Mouse (Mus musculus) spleen, adult 2 months (tissue): ENCODE data around the gene Tssk1. TPM values are rescaled to one million over a fixed set of nuclear protein-coding genes. Genes with fewer than 3 reads are reported as not detected.

Experiments
- DNase-seq, 2 experiments: peaks; one replicate each; pipeline versions ENCODE4 v3.0.0 to v3.0.0-alpha.2; 2012 to 2021; ENCODE audit warnings: low spot score in 2 of 2, low read depth in 1 of 2
- H3K27ac ChIP-seq: fragments of 200-500 bp; 2 replicates; pipeline ENCODE4 v1.5.1; 2012; ENCODE audit warnings: low read length, inconsistent platforms; ENCODE audit not compliant: insufficient read depth
- H3K27me3 ChIP-seq: fragments of 200-500 bp; 2 replicates; pipeline ENCODE4 v1.6.1; 2012; ENCODE audit warnings: mild to moderate bottlenecking, moderate library complexity, low read length, inconsistent platforms; ENCODE audit not compliant: control insufficient read depth, insufficient read depth
- H3K36me3 ChIP-seq: fragments of 200-500 bp; 2 replicates; pipeline ENCODE4 v1.6.1; 2012; ENCODE audit warnings: mild to moderate bottlenecking, low read length, inconsistent platforms; ENCODE audit not compliant: control insufficient read depth, insufficient read depth
- H3K4me1 ChIP-seq: fragments of 200-500 bp; 2 replicates; pipeline ENCODE4 v1.6.1; 2011; ENCODE audit warnings: inconsistent platforms; ENCODE audit not compliant: control insufficient read depth, insufficient read depth, insufficient read length
- H3K4me3 ChIP-seq: fragments of 200-500 bp; 2 replicates; pipeline ENCODE4 v1.5.1; 2011; ENCODE audit warnings: mild to moderate bottlenecking, inconsistent platforms; ENCODE audit not compliant: insufficient read depth, insufficient read length; ENCODE audit errors: extremely low read depth
- CTCF ChIP-seq: fragments of 200-500 bp; IDR thresholded peaks from 2 replicates; pipeline ENCODE4 v1.5.1; 2011; ENCODE audit warnings: mild to moderate bottlenecking, inconsistent platforms; ENCODE audit not compliant: insufficient read depth, insufficient read length, insufficient replicate concordance; ENCODE audit errors: extremely low read depth
- POLR2A ChIP-seq: fragments of 200-500 bp; IDR thresholded peaks from 2 replicates; pipeline ENCODE4 v1.6.1; 2011; ENCODE audit warnings: low read depth, low read length, inconsistent platforms
- WGBS: fragments of 180-500 bp; shearing (Covaris S2); methylation state at CpG from one replicate; pipeline ENCODE4 v1.1.7; 2018; 5-methylcytosine and 5-hydroxymethylcytosine counted together
- polyA plus RNA-seq: library from polyadenylated mRNA; depleted of rRNA; stranded (reverse); fragments of >200 nt; gene quantifications from 2 replicates; pipeline ENCODE4 v1.2.3, GENCODE M21; 2012

Tssk1 gene
- polyA plus RNA-seq, 1 experiment, result not detected

- Histone ChIP-seq H3K36me3 (no peaks in the 10 kb centered on the region), H3K4me1 (peaks cover 10% of the 10 kb centered on the region; the same call in 1 of the 2 replicates), H3K27ac (no peak overlapping the region), H3K27me3 (no peaks in the 10 kb centered on the region), H3K4me3 (no peak overlapping the region)
- no peak for DNase-seq
- 42% methylated on average over 3 of the region's 3 CpGs for WGBS
- TF ChIP-seq CTCF (no peak), POLR2A (no peak)
Measured at GRCm38 (mm10) chr16:17892606-17893005, 1.4 kb upstream of the Tssk1 start.

DNA sequence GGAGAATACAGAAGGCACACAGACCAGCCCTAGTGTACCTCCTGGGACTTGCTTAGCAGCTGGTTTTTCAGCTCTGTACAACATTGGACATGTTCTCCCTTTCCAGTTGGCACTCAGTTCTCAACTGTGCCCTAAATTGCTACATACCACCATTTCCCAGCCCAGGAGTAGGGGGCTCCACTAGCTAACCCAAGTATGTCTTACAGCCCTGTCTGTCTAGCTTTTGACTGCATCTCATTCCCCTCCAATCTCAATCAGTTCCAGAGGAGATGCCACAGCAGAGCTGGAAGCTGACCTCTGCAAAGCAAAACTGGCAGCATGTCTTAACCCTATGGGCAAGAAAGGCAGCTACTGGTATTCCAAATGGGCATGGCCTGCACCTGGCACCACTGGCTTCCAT lies 2.1 kb downstream of the Tssk1 start:
- H3K27ac ChIP-seq, result no peak overlapping the region
- H3K27me3 ChIP-seq, result no peaks in the 10 kb centered on the region
- H3K4me3 ChIP-seq, result no peak overlapping the region
- TF ChIP-seq CTCF (no peak), POLR2A (no peak)
- DNase-seq, result no peak
- peaks cover 9% of the 10 kb centered on the region for H3K36me3 ChIP-seq
- H3K4me1 ChIP-seq, result peaks cover 4% of the 10 kb centered on the region; the same call in 1 of the 2 replicates

GRCm38 (mm10) chr16:17898462-17898861 lies 4.4 kb downstream of the Tssk1 start, which contains the start of the genes Dgcr2 and Tssk2:
TSS of gene Dgcr2 (minus strand) at chr16:17898562.
TSS of gene Tssk2 (plus strand) at chr16:17898637.
- Histone ChIP-seq H3K27me3 (no peaks in the 10 kb centered on the region), H3K36me3 (peaks cover 29% of the 10 kb centered on the region), H3K4me1 (no peaks in the 10 kb centered on the region), H3K4me3 (no peak within 1 kb of the TSS), H3K27ac (no peak within 1 kb of the TSS)
- 92% methylated on average over 14 of the region's 14 CpGs for WGBS
- DNase-seq, result no peak
- TF ChIP-seq CTCF, result no peak
- TF ChIP-seq POLR2A, result no peak

DNA sequence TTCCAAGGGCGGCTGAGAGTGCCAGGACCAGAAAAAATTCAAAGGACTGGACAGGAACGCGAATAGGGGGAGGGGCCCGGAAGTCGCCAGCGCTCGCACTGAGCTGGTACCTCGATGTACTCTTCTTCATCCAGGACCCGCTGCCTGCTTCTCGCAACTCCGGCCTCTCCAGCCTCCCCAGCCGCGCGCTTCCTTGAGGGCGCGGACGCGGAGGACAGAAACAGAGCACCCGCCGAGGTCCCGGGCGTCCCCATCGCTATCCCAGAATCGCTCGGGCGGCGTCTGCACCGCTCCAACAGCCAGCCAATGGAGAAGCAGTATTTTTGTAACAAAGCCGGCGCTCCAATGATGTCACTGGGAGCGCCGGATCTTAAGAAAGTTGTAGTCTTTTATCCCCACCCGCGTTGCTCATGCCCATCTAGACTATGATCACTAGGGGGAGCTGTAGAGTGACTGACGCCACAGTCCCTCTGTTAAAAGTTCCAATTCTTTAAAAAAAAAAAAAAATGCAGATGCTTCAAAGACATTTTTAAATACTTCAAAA lies 17.1 kb downstream of the Tssk1 start, which contains the start of gene Ess2:
Gene Ess2 (minus strand): TSS at position 297 of the 544 bp plus-strand sequence.
- peak; percentile 85 to 92 for DNase-seq
- WGBS, result under 1% methylated on average over 35 of the region's 35 CpGs
- peak within 1 kb of the TSS; percentile 98 for H3K4me3 ChIP-seq

GRCm38 (mm10) chr16:17914307-17915249 lies 20.6 kb downstream of the Tssk1 start, which contains the start of gene Gsc2:
TSS of gene Gsc2 (minus strand) at chr16:17915059.
- DNase-seq, result no peak
- Histone ChIP-seq H3K4me1 (peaks cover 10% of the 10 kb centered on the region), H3K4me3 (peak within 1 kb of the TSS; percentile 26; the same call in 1 of the 2 replicates), H3K27me3 (peaks cover 22% of the 10 kb centered on the region), H3K36me3 (no peaks in the 10 kb centered on the region), H3K27ac (no peak within 1 kb of the TSS)
- 2% methylated on average over 103 of the region's 106 CpGs for WGBS
- TF ChIP-seq CTCF (no peak), POLR2A (no peak)

More for the DNA sequence above, 17.1 kb downstream of the Tssk1 start, which contains the start of gene Ess2:
- TF ChIP-seq CTCF (peak; percentile 52; the same call in 1 of the 2 replicates), POLR2A (no peak)
- peak within 1 kb of the TSS; percentile 78 for H3K27ac ChIP-seq
- peaks cover 18% of the 10 kb centered on the region for H3K36me3 ChIP-seq
- peaks cover 18% of the 10 kb centered on the region for H3K27me3 ChIP-seq
- peaks cover 10% of the 10 kb centered on the region for H3K4me1 ChIP-seq

GRCm38 (mm10) chr16:17920586-17920985 lies 26.6 kb downstream of the Tssk1 start:
- Histone ChIP-seq H3K36me3 (no peaks in the 10 kb centered on the region), H3K27me3 (0 out of 2 replicates have a peak, but pooled peaks cover 4% of the 10 kb centered on the region), H3K27ac (no peak overlapping the region), H3K4me3 (no peak overlapping the region), H3K4me1 (peaks cover 5% of the 10 kb centered on the region; the same call in 1 of the 2 replicates)
- TF ChIP-seq POLR2A (no peak), CTCF (no peak)
- WGBS, result 86% methylated on average over 20 of the region's 20 CpGs
- DNase-seq, result no peak
